Comparison of ENCODE assay signal across 18 mouse cellular contexts in the genomic region with DNA sequence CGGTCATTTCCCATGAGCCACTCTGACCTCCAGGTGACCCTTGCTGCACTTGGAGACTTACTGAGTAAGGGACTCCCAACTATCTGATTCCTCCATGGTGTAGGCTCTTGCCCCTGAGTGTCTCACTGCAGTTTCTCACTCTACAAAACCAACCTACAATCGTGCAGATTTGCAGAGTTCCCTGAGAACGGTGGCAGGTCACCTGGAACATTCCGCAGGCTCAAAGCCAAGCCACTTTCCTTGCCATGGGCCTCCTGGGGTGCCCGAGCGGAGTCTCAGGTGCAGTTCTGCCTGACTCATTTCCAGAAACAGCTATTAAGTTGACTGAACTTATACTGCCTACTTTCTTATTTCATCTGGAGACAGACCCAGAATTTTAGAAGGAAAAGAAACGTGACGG.
DNase-seq lines count a peak whose midpoint lies in the region; ATAC-seq and TF ChIP-seq lines count a peak whose summit lies in the region.
"Had no signal": no experiment of that assay in that cellular context is flagged by ENCODE, and none has a peak within 500 bp of the region (broad histone marks: within the 10 kb centered on the region; RNA-seq: fewer than 3 reads in every experiment).

No protein-coding gene starts in this region.

- TF ChIP-seq CTCF in lung, adult 2 months (IDR thresholded peaks at IDR 0.05; ENCODE audit: insufficient read depth, low read length): no peak

- no peak for TF ChIP-seq POLR2A in lung, adult 2 months (IDR thresholded peaks at IDR 0.05; ENCODE audit: borderline replicate concordance, extremely low read depth, low read depth, low read length)

- H3K9ac ChIP-seq in hindbrain, embryonic 12.5 days: no peak overlapping the region
- H3K9ac ChIP-seq: limb, embryonic 12.5 days; liver, embryonic 14.5 days; midbrain, embryonic 13.5 days had no signal

- H3K27me3 ChIP-seq in hindbrain, embryonic 12.5 days: no peaks in the 10 kb centered on the region
- H3K27me3 ChIP-seq: limb, embryonic 12.5 days; midbrain, embryonic 13.5 days had no signal

- H3K4me3 ChIP-seq in lung, adult 2 months (replicated peaks; ENCODE audit: extremely low read depth, low read depth, low read length): no peak overlapping the region
- H3K4me3 ChIP-seq in hindbrain, embryonic 12.5 days: no peak overlapping the region
- H3K4me3 ChIP-seq: left cerebral cortex, adult 2 months; limb, embryonic 12.5 days; midbrain, embryonic 13.5 days had no signal

- no peak for ATAC-seq in hindbrain, embryonic 12.5 days (ENCODE audit: low FRiP score)
- ATAC-seq: midbrain, embryonic 13.5 days had no signal

- peak; percentile 28 to 61 for DNase-seq in cerebellum, postnatal 25 days
- no peak for DNase-seq in cerebellum, adult 8-10 months
- DNase-seq in lung, postnatal 36 days: peak; percentile 39
- no peak for DNase-seq in lung, adult 2 months
- peak; percentile 86 for DNase-seq in kidney, adult 9 months
- no peak for DNase-seq in left cerebral cortex, adult 9 months (ENCODE audit: low spot score in 2 of 2)
- DNase-seq: adrenal gland, postnatal 25 days; gastrocnemius, postnatal 10 days; right cerebral cortex, postnatal 14 days; thymus, postnatal 36 days had no signal

- 61% methylated on average over 8 of the region's 8 CpGs for WGBS in lung, adult 2 months
- 88% methylated on average over 8 of the region's 8 CpGs for whole genome bisulfite sequencing in hindbrain, embryonic 12.5 days

- no peaks in the 10 kb centered on the region for H3K4me1 ChIP-seq in lung, adult 2 months (ENCODE audit: control insufficient read depth, insufficient read depth, low read length)
- no peaks in the 10 kb centered on the region for H3K4me1 ChIP-seq in hindbrain, embryonic 12.5 days
- H3K4me1 ChIP-seq: limb, embryonic 12.5 days; midbrain, embryonic 13.5 days had no signal

- H3K36me3 ChIP-seq in hindbrain, embryonic 12.5 days: peaks cover 51% of the 10 kb centered on the region
- H3K36me3 ChIP-seq: G1E had no signal

- no peak overlapping the region for H3K4me2 ChIP-seq in hindbrain, embryonic 12.5 days (replicated peaks)
- H3K4me2 ChIP-seq: limb, embryonic 12.5 days; midbrain, embryonic 13.5 days had no signal

- H3K9me3 ChIP-seq in hindbrain, embryonic 12.5 days (replicated peaks): no peaks in the 10 kb centered on the region
- H3K9me3 ChIP-seq: G1E; limb, embryonic 12.5 days; midbrain, embryonic 13.5 days had no signal

- H3K27ac ChIP-seq in hindbrain, embryonic 12.5 days: no peak overlapping the region
- H3K27ac ChIP-seq: left cerebral cortex, adult 2 months; limb, embryonic 12.5 days; liver, embryonic 14.5 days; macrophage; midbrain, embryonic 13.5 days; stomach, postnatal 0 days had no signal

Comparison
In these comparisons a context has a peak if more than half of its experiments do, and no peak if none do; other contexts are left out.
1. DNase-seq: peak in cerebellum, postnatal 25 days (2 of 2), lung, postnatal 36 days (single experiment) and kidney, adult 9 months (single experiment); none in cerebellum, adult 8-10 months (single experiment), lung, adult 2 months (single experiment) and left cerebral cortex, adult 9 months (0 of 2).